Comparison of ENCODE assay signal across 7 mouse cellular contexts in the genomic region with DNA sequence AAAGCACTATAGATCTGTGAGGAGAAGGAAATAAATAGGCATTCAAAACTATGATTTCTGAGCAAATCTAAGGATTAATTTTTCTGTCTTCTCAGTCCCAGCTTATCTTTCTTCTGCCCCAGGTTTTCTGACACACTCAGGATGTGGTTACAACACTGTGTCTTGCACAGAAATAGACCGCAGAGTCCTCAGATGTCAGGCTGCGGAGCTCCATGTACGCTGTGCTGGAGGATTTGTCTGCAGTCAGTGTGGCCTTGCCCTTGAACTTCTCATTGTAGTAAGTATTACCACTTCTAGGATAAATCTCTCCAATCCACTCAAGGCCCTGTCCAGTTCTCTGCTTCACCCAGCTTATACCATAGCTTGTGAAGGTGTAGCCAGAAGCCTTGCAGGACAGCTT.
DNase-seq lines count a peak whose midpoint lies in the region.

No protein-coding gene starts in this region.

- peak; percentile 62 for DNase-seq in CD4-positive helper T cell, adult 2 months (ENCODE audit: low read depth, low spot score)
- peak; percentile 57 for DNase-seq in T-cell, adult 2 months (ENCODE audit: low spot score)
- DNase-seq in adrenal gland, adult 8-10 months = peak; percentile 30
- peak; percentile 11 to 12 for DNase-seq in adrenal gland, postnatal 36 days
- DNase-seq in naive thymus-derived CD4-positive, alpha-beta T cell, adult 2 months (ENCODE audit: low read depth) = peak; percentile 64
- peak; percentile 20 to 24 for DNase-seq in thymus, postnatal 10 days (ENCODE audit: low spot score in 2 of 2)
- DNase-seq in thymus, postnatal 4 days = peak; percentile 25

Comparison
In these comparisons a context has a peak if more than half of its experiments do, and no peak if none do; other contexts are left out.
1. Peak in every context shown above with its lines: DNase-seq.
2. DNase-seq: peak in every context shown above with its lines; median percentile 64 in naive thymus-derived CD4-positive, alpha-beta T cell, adult 2 months; 62 in CD4-positive helper T cell, adult 2 months; 57 in T-cell, adult 2 months; 30 in adrenal gland, adult 8-10 months; 25 in thymus, postnatal 4 days; 22 in thymus, postnatal 10 days; 12 in adrenal gland, postnatal 36 days.